Mouse (Mus musculus): ENCODE measurements around the gene Slc26a8.

- TF ChIP-seq CTCF (IDR thresholded peaks at IDR 0.05; ENCODE audit: low read depth) = no peak
- TF ChIP-seq EP300 (optimal IDR thresholded peaks at IDR 0.05) = no peak
These were observed 99.4 kb downstream of the Slc26a8 start for GRCm38 (mm10) chr17:28590596-28590995.

Data from stomach, postnatal 0 days (tissue).